Mouse (Mus musculus) E14TG2a.4 (cell line): ENCODE measurements around the gene Nudt3.

Experiments
- CTCF ChIP-seq: conservative IDR thresholded peaks from 2 replicates; pipeline ENCODE4 v1.5.1; 2014; ENCODE audit warnings: low read length
- POU5F1 ChIP-seq: IDR thresholded peaks from 2 replicates; pipeline ENCODE4 v1.6.1; 2014; ENCODE audit warnings: low read length, borderline replicate concordance

GRCm38 (mm10) chr17:27573772-27574320, 49.4 kb downstream of the Nudt3 start:
- TF ChIP-seq CTCF (no peak), POU5F1 (no peak)
